In genomic region chr3:51778738-51779592, GRCm38 (mm10) we compare ENCODE assay signal across 8 mouse cellular contexts.
A peak's percentile ranks its signal among the peaks of the same experiment; 100 is the strongest.
DNase-seq lines count a peak whose midpoint lies in the region; ATAC-seq lines count a peak whose summit lies in the region.

No protein-coding gene starts in this region.

- H3K9ac ChIP-seq in neural tube, embryonic 12.5 days = peak overlapping the region; percentile 35; the same call in 1 of the 2 replicates

- H3K4me3 ChIP-seq in neural tube, embryonic 12.5 days = no peak overlapping the region

- intact Hi-C loops in heart, postnatal 25 days (cut with DNase I) = no loop called here
- intact Hi-C loops in gastrocnemius, postnatal 14 days (cut with DNase I; ENCODE audit: low total_unique reads) = no loop called here
- intact Hi-C loops in left cerebral cortex, postnatal 4 days (cut with DNase I) = no loop called here

- peak overlapping the region; percentile 37 for H3K4me2 ChIP-seq in neural tube, embryonic 12.5 days (replicated peaks)

- ATAC-seq in neural tube, embryonic 12.5 days (ENCODE audit: low FRiP score, low read depth) = peak; percentile 83

- H3K4me1 ChIP-seq in neural tube, embryonic 12.5 days = peaks cover 26% of the 10 kb centered on the region

- peak; percentile 24 to 43 for DNase-seq in heart, adult 18-20 months
- no peak for DNase-seq in heart, postnatal 25 days (ENCODE audit: low spot score)
- peak; percentile 69 to 73 for DNase-seq in cerebellum, postnatal 25 days
- DNase-seq in gastrocnemius, postnatal 14 days = peak; percentile 59
- peak; percentile 56 for DNase-seq in kidney, postnatal 10 days
- no peak for DNase-seq in left cerebral cortex, postnatal 4 days
- DNase-seq in thymus, postnatal 10 days (ENCODE audit: low spot score in 2 of 2) = no peak

- H3K9me3 ChIP-seq in neural tube, embryonic 12.5 days = no peaks in the 10 kb centered on the region

- 17% methylated on average over 16 of the region's 16 CpGs for WGBS in neural tube, embryonic 12.5 days

- no peaks in the 10 kb centered on the region for H3K36me3 ChIP-seq in neural tube, embryonic 12.5 days

- H3K27ac ChIP-seq in neural tube, embryonic 12.5 days = peak overlapping the region; percentile 63

- no peaks in the 10 kb centered on the region for H3K27me3 ChIP-seq in neural tube, embryonic 12.5 days (replicated peaks)

Comparison
In these comparisons a context has a peak if more than half of its experiments do, and no peak if none do; other contexts are left out.
1. DNase-seq: peak in heart, adult 18-20 months (2 of 2), cerebellum, postnatal 25 days (2 of 2), gastrocnemius, postnatal 14 days (single experiment) and kidney, postnatal 10 days (single experiment); none in heart, postnatal 25 days (single experiment), left cerebral cortex, postnatal 4 days (single experiment) and thymus, postnatal 10 days (0 of 2).